Mouse (Mus musculus) hindbrain, embryonic 11.5 days (tissue): ENCODE results near the gene Gm12248. TPM values are rescaled to one million over a fixed set of nuclear protein-coding genes. Genes with fewer than 3 reads are reported as not detected.
"Not testable (repeated sequence)": the region's sequence is repeated elsewhere in the genome, so short reads cannot be mapped to it uniquely, and the experiment has no call there.

Source experiments
- ATAC-seq: fragments of 200-750 bp; cut with Nextera tagmentation; 2 replicates; pipeline ENCODE4 v1.8.0; 2017; ENCODE audit warnings: mild to moderate bottlenecking, moderate TSS enrichment, moderate library complexity; ENCODE audit not compliant: low FRiP score
- DNase-seq: peaks from one replicate; pipeline ENCODE4 v3.0.0-alpha.2; 2015; ENCODE audit warnings: low spot score
- H3K27ac ChIP-seq: fragments of 300-500 bp; sonication (generic); 2 replicates; pipeline ENCODE4 v1.5.1; 2014; ENCODE audit warnings: mild to moderate bottlenecking, low read depth, low read length
- H3K27me3 ChIP-seq: fragments of 300-500 bp; sonication (generic); 2 replicates; pipeline ENCODE4 v1.6.1; 2014; ENCODE audit warnings: mild to moderate bottlenecking, low read length, moderate library complexity, mixed read lengths; ENCODE audit not compliant: control insufficient read depth, insufficient read depth
- H3K36me3 ChIP-seq: fragments of 300-500 bp; sonication (generic); 2 replicates; pipeline ENCODE4 v1.6.1; 2014; ENCODE audit warnings: mild to moderate bottlenecking, low read length, moderate library complexity, mixed read lengths; ENCODE audit not compliant: control insufficient read depth, insufficient read depth
- H3K4me1 ChIP-seq: fragments of 300-500 bp; sonication (generic); replicated peaks from 2 replicates; pipeline ENCODE4 v1.6.1; 2014; ENCODE audit warnings: low read length, mixed read lengths; ENCODE audit not compliant: control insufficient read depth, insufficient read depth
- H3K4me2 ChIP-seq: fragments of 300-500 bp; sonication (generic); replicated peaks from 2 replicates; pipeline ENCODE4 v1.6.1; 2014; ENCODE audit warnings: mild to moderate bottlenecking, low read depth, low read length
- H3K4me3 ChIP-seq: fragments of 300-500 bp; sonication (generic); 2 replicates; pipeline ENCODE4 v1.5.1; 2014; ENCODE audit warnings: low read depth, low read length
- H3K9ac ChIP-seq: fragments of 300-500 bp; sonication (generic); 2 replicates; pipeline ENCODE4 v1.6.1; 2014; ENCODE audit warnings: low read depth, low read length
- H3K9me3 ChIP-seq: fragments of 300-500 bp; sonication (generic); 2 replicates; pipeline ENCODE4 v1.6.1; 2016; ENCODE audit warnings: low read length; ENCODE audit not compliant: control insufficient read depth
- WGBS: fragments of 180-500 bp; shearing (Covaris S2); extraction: QIAGEN DNeasy Blood & Tissue Kit; methylation state at CpG from one replicate; pipeline ENCODE4 v1.1.7; 2014; 5-methylcytosine and 5-hydroxymethylcytosine counted together
- polyA plus RNA-seq: library from polyadenylated mRNA; unstranded; fragments of >200 nt; fragmentation: Nextera tagmentation; extraction: Ambion mirVana; gene quantifications from 2 replicates; pipeline ENCODE4 v1.2.1, GENCODE M21; 2014

The Gm12248 gene
- polyA plus RNA-seq, 1 experiment from 2014 or later: not detected

DNA sequence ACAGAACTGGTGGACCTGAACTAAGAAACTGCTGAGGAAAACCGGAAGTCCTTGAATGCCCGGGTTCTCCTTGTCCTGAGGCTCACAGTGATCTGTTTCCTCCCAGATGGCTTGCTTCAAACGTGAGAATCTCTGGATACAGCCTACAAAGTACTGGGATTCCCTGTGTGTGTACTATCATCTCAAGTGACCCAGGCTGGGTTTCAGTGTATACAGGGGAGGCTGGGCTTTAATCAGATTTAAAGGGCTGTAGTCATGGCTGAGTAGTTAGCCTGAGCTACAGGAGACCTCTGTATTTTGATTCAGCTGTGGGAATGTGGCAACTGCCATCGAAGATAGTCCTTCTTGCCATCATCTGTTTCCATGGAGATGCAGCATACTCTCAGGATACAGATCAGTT lies 15.7 kb downstream of the Gm12248 start:
- Histone ChIP-seq H3K9me3 (no peaks in the 10 kb centered on the region), H3K4me2 (no peak overlapping the region), H3K27me3 (no peaks in the 10 kb centered on the region), H3K27ac (no peak overlapping the region), H3K4me1 (no peaks in the 10 kb centered on the region), H3K9ac (no peak overlapping the region), H3K36me3 (no peaks in the 10 kb centered on the region), H3K4me3 (no peak overlapping the region)
- WGBS: 76% methylated on average over 4 of the region's 4 CpGs
- ATAC-seq: no peak
- DNase-seq: no peak

DNA sequence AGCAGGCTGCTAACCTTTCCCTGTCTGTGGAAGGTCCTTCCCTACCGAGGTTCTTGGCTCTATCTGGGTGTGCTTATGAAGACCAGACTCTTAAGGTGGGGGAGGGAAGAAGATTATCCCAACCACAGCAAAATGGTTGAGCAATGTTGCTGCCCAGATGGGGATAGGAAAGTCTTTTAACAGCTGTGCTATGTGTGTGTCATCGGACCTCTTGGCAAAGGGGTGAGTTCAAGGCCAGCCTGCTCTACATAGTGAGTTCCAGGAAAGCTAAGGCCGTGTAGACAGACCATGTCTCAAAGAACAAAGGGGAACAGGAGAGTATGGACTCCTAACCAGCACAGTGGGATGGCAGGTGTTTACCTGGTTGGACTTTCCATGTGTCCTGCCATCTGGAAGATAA lies 20.0 kb downstream of the Gm12248 start:
- no peak overlapping the region for H3K4me2 ChIP-seq
- H3K4me3 ChIP-seq: no peak overlapping the region
- 74% methylated on average over 3 of the region's 3 CpGs for WGBS
- H3K27me3 ChIP-seq: no peaks in the 10 kb centered on the region
- H3K9me3 ChIP-seq: no peaks in the 10 kb centered on the region
- no peak for ATAC-seq
- DNase-seq: no peak
- H3K9ac ChIP-seq: no peak overlapping the region
- no peaks in the 10 kb centered on the region for H3K4me1 ChIP-seq
- no peaks in the 10 kb centered on the region for H3K36me3 ChIP-seq
- H3K27ac ChIP-seq: no peak overlapping the region

GRCm38 (mm10) chr11:58065025-58065424 lies 27.9 kb downstream of the Gm12248 start:
- Histone ChIP-seq H3K27ac (no peak overlapping the region), H3K36me3 (0 out of 2 replicates have a peak, but pooled peaks cover 3% of the 10 kb centered on the region), H3K27me3 (no peaks in the 10 kb centered on the region), H3K9me3 (no peaks in the 10 kb centered on the region), H3K4me1 (no peaks in the 10 kb centered on the region), H3K9ac (no peak overlapping the region), H3K4me3 (no peak overlapping the region), H3K4me2 (no peak overlapping the region)
- no peak for ATAC-seq
- DNase-seq: no peak
- 92% methylated on average over 4 of the region's 4 CpGs for WGBS

DNA sequence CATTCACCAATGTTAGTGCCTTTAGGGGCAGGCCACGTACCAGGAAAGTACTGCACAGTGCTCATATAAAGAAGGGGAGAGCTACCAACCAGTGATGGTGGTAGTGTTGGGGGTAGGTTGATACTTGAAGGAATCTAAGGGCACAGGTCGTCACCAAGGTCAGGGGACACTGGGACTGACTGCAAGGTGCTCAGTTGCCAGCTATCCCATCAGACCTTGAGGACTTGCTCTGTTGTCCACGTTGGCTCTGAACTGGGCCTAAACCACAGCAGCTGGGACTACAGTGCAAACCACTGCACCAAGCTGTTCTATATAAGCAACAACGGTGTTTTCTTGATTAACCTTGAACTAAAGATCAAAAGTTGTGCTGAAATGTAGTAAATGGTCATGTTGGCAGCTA lies 30.3 kb downstream of the Gm12248 start:
- H3K9ac ChIP-seq: no peak overlapping the region
- no peaks in the 10 kb centered on the region for H3K27me3 ChIP-seq
- H3K27ac ChIP-seq: no peak overlapping the region
- H3K9me3 ChIP-seq: no peaks in the 10 kb centered on the region
- 0 out of 2 replicates have a peak, but pooled peaks cover 3% of the 10 kb centered on the region for H3K36me3 ChIP-seq
- H3K4me2 ChIP-seq: no peak overlapping the region
- WGBS: 87% methylated on average over 4 of the region's 4 CpGs
- no peak for DNase-seq
- ATAC-seq: no peak
- no peak overlapping the region for H3K4me3 ChIP-seq
- H3K4me1 ChIP-seq: no peaks in the 10 kb centered on the region

DNA sequence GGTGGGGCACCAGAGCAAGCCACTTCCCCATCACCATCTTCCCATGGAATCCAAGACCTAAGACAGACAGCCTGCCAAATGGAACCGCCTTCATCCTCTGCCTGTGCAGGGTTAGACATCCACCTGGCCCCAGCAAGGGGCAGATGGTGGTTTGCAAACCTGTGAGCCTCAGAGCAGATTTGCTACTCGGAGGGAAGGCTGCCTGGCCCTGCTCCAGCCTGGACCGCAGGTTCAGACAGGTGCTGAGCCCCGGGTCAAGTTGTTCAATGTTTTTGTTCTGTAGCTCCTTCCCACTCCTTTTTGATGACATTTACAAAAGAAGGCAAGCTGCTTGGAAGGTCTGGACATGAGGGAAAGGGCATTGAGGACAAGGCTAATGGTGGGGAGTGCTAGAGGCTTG lies 31.7 kb downstream of the Gm12248 start:
- H3K9me3 ChIP-seq, DNase-seq, H3K4me3 ChIP-seq, H3K4me1 ChIP-seq, H3K27ac ChIP-seq, ATAC-seq, H3K27me3 ChIP-seq, H3K4me2 ChIP-seq, H3K9ac ChIP-seq, H3K36me3 ChIP-seq: not testable (repeated sequence)
- 89% methylated on average over 4 of the region's 4 CpGs for WGBS

- H3K27ac ChIP-seq, H3K9ac ChIP-seq, H3K27me3 ChIP-seq, H3K9me3 ChIP-seq, H3K4me1 ChIP-seq, H3K4me3 ChIP-seq, H3K36me3 ChIP-seq, H3K4me2 ChIP-seq, DNase-seq, ATAC-seq: not testable (repeated sequence)
- 95% methylated on average over 7 of the region's 7 CpGs for WGBS
Observed at GRCm38 (mm10) chr11:58059752-58060151, 33.2 kb downstream of the Gm12248 start.

DNA sequence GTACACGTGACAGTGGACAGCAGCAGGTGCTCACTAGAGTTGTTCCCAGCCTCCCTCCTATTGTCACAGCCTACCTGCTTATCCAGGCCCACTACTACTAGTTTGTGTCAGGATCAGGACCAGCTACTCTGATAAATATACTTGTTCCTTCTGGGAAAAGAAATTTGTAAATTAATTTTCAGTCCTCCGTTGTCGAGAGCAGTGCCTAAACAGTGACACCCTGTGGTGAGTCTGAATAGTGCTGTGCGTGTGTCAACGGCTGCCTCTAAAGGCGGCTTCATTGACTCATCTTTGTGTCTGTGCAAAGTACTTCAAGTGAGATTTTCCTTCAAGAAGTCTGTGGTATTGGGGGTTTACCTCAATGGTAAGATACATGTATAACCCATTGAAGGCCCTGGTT lies 35.5 kb downstream of the Gm12248 start:
- Histone ChIP-seq H3K9me3 (no peaks in the 10 kb centered on the region), H3K36me3 (0 out of 2 replicates have a peak, but pooled peaks cover 5% of the 10 kb centered on the region), H3K4me1 (no peaks in the 10 kb centered on the region), H3K4me2 (no peak overlapping the region), H3K27ac (no peak overlapping the region), H3K27me3 (no peaks in the 10 kb centered on the region), H3K4me3 (no peak overlapping the region), H3K9ac (no peak overlapping the region)
- peak; percentile 55 for DNase-seq
- WGBS: 62% methylated on average over 6 of the region's 6 CpGs
- ATAC-seq: no peak

DNA sequence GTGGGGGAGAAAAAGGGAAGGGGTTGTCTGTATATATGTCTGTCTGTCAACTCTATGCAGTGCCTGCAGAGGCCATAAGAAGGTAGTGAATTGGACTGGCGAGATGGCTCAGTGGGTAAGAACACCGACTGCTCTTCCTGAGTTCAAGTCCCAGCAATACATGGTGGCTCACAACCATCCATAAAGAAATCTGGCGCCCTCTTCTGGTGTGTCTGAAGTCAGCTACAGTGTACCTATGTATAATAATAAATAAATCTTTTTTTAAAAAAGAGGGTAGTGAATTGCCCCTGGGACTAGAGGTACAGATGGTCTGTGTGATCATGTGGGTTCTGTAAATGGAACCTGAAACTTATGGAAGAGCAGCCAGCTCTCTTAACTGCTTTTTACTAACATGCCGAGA lies 46.5 kb downstream of the Gm12248 start:
- no peaks in the 10 kb centered on the region for H3K27me3 ChIP-seq
- ATAC-seq: no peak
- whole genome bisulfite sequencing: 83% methylated on average over 4 of the region's 4 CpGs
- H3K27ac ChIP-seq: no peak overlapping the region
- H3K4me3 ChIP-seq: no peak overlapping the region
- DNase-seq: no peak
- H3K36me3 ChIP-seq: 0 out of 2 replicates have a peak, but pooled peaks cover 11% of the 10 kb centered on the region
- H3K9ac ChIP-seq: no peak overlapping the region
- no peaks in the 10 kb centered on the region for H3K9me3 ChIP-seq
- no peaks in the 10 kb centered on the region for H3K4me1 ChIP-seq
- no peak overlapping the region for H3K4me2 ChIP-seq

DNA sequence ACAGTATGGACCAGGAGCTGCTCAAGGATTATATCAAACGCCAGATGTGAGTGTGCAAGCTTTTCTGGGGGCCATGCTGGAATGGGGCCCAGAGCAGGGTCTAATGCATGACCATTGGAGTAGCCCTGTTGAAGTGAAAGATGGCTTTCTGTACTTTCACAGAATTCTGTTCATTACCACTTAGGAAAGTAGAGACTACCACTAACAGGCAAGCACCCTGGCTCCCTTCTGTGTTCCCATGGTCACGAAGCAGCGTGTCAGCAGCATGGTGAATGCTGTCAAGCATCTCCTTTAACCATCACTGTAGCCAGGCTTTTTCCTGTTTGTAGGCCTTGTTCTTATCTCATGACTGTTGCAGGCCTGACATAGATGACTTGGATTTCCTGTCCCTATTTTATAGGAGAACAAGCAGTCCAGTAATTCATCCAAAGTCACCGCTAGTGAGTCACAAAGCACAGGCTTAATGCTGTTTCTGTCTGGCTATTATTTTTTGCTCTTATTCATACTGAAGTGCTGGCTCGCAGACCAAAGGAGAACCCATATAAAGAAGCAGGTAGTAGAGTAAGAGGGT lies 50.0 kb downstream of the Gm12248 start:
- Histone ChIP-seq H3K9me3 (no peaks in the 10 kb centered on the region), H3K36me3 (0 out of 2 replicates have a peak, but pooled peaks cover 4% of the 10 kb centered on the region), H3K27ac (no peak overlapping the region), H3K27me3 (no peaks in the 10 kb centered on the region), H3K4me1 (no peaks in the 10 kb centered on the region), H3K4me3 (no peak overlapping the region), H3K9ac (no peak overlapping the region), H3K4me2 (no peak overlapping the region)
- 96% methylated on average over 5 of the region's 5 CpGs for WGBS
- ATAC-seq (no peak), DNase-seq (no peak)
